Mouse (Mus musculus): ENCODE measurements around the gene Hectd4. TPM values are rescaled to one million over a fixed set of nuclear protein-coding genes. Genes with fewer than 3 reads are reported as not detected.

Hectd4 gene
- polyA plus RNA-seq (2014; fragmentation: Nextera tagmentation; extraction: Ambion mirVana) = 32.1 and 35.4 TPM in 2 replicates

- Histone ChIP-seq H3K36me3 (ENCODE audit: control insufficient read depth, insufficient read depth, low read length) (no peaks in the 10 kb centered on the region), H3K27ac (replicated peaks; ENCODE audit: low read depth, low read length) (peak within 1 kb of the TSS; percentile 95), H3K4me3 (replicated peaks; ENCODE audit: low read depth, low read length) (peak within 1 kb of the TSS; percentile 90), H3K9ac (replicated peaks; ENCODE audit: low read length) (peak within 1 kb of the TSS; percentile 93), H3K4me2 (ENCODE audit: low read length) (peak within 1 kb of the TSS; percentile 64), H3K9me3 (ENCODE audit: control insufficient read depth, low read length) (no peaks in the 10 kb centered on the region), H3K27me3 (ENCODE audit: control insufficient read depth, insufficient read depth, low read length) (no peaks in the 10 kb centered on the region), H3K4me1 (ENCODE audit: control insufficient read depth, insufficient read depth, low read length) (peaks cover 10% of the 10 kb centered on the region)
- peak; percentile 89 for ATAC-seq (ENCODE audit: low FRiP score, low TSS enrichment)
- peak; percentile 97 for DNase-seq
- WGBS = under 1% methylated on average over 82 of the region's 90 CpGs
Measured at GRCm38 (mm10) chr5:121219980-121220731, at the start of gene Hectd4. Gene Hectd4 (plus strand): TSS chr5:121220219.

GRCm38 (mm10) chr5:121172835-121173234 is 47.2 kb upstream of the Hectd4 start:
- Histone ChIP-seq H3K9ac (replicated peaks; ENCODE audit: low read length) (no peak overlapping the region), H3K27ac (replicated peaks; ENCODE audit: low read depth, low read length) (no peak overlapping the region), H3K9me3 (ENCODE audit: control insufficient read depth, low read length) (no peaks in the 10 kb centered on the region), H3K27me3 (ENCODE audit: control insufficient read depth, insufficient read depth, low read length) (no peaks in the 10 kb centered on the region), H3K36me3 (ENCODE audit: control insufficient read depth, insufficient read depth, low read length) (peaks cover 20% of the 10 kb centered on the region), H3K4me1 (ENCODE audit: control insufficient read depth, insufficient read depth, low read length) (no peaks in the 10 kb centered on the region), H3K4me3 (replicated peaks; ENCODE audit: low read depth, low read length) (no peak overlapping the region), H3K4me2 (ENCODE audit: low read length) (no peak overlapping the region)
- ATAC-seq (ENCODE audit: low FRiP score, low TSS enrichment) (no peak), DNase-seq (peak; percentile 52)
- WGBS = 92% methylated on average over 4 of the region's 4 CpGs

GRCm38 (mm10) chr5:121179077-121179857 is 40.8 kb upstream of the Hectd4 start:
- ATAC-seq (ENCODE audit: low FRiP score, low TSS enrichment) (no peak), DNase-seq (no peak)
- Histone ChIP-seq H3K27ac (replicated peaks; ENCODE audit: low read depth, low read length) (no peak overlapping the region; the same call in 1 of the 2 replicates), H3K4me3 (replicated peaks; ENCODE audit: low read depth, low read length) (no peak overlapping the region), H3K36me3 (ENCODE audit: control insufficient read depth, insufficient read depth, low read length) (peaks cover under 1% of the 10 kb centered on the region; the same call in 1 of the 2 replicates), H3K9ac (replicated peaks; ENCODE audit: low read length) (no peak overlapping the region), H3K9me3 (ENCODE audit: control insufficient read depth, low read length) (no peaks in the 10 kb centered on the region), H3K4me1 (ENCODE audit: control insufficient read depth, insufficient read depth, low read length) (0 out of 2 replicates have a peak, but pooled peaks cover 6% of the 10 kb centered on the region), H3K27me3 (ENCODE audit: control insufficient read depth, insufficient read depth, low read length) (no peaks in the 10 kb centered on the region), H3K4me2 (ENCODE audit: low read length) (no peak overlapping the region)
- WGBS = 55% methylated on average over 9 of the region's 9 CpGs

- H3K4me2 ChIP-seq (ENCODE audit: low read length) = no peak overlapping the region
- no peaks in the 10 kb centered on the region for H3K36me3 ChIP-seq (ENCODE audit: control insufficient read depth, insufficient read depth, low read length)
- no peaks in the 10 kb centered on the region for H3K27me3 ChIP-seq (ENCODE audit: control insufficient read depth, insufficient read depth, low read length)
- ATAC-seq (ENCODE audit: low FRiP score, low TSS enrichment) = no peak
- H3K9ac ChIP-seq (replicated peaks; ENCODE audit: low read length) = no peak overlapping the region
- 74% methylated on average over 9 of the region's 9 CpGs for WGBS
- no peak for DNase-seq
- peaks cover 21% of the 10 kb centered on the region for H3K4me1 ChIP-seq (ENCODE audit: control insufficient read depth, insufficient read depth, low read length)
- H3K4me3 ChIP-seq (replicated peaks; ENCODE audit: low read depth, low read length) = no peak overlapping the region
- no peaks in the 10 kb centered on the region for H3K9me3 ChIP-seq (ENCODE audit: control insufficient read depth, low read length)
- H3K27ac ChIP-seq (replicated peaks; ENCODE audit: low read depth, low read length) = no peak overlapping the region
Measured at GRCm38 (mm10) chr5:121183269-121183668, 36.8 kb upstream of the Hectd4 start.

- 76% methylated on average over 2 of the region's 2 CpGs for WGBS
- Histone ChIP-seq H3K27me3 (ENCODE audit: control insufficient read depth, insufficient read depth, low read length) (no peaks in the 10 kb centered on the region), H3K4me1 (ENCODE audit: control insufficient read depth, insufficient read depth, low read length) (peaks cover 27% of the 10 kb centered on the region), H3K9me3 (ENCODE audit: control insufficient read depth, low read length) (no peaks in the 10 kb centered on the region), H3K36me3 (ENCODE audit: control insufficient read depth, insufficient read depth, low read length) (no peaks in the 10 kb centered on the region), H3K4me2 (ENCODE audit: low read length) (no peak overlapping the region), H3K27ac (replicated peaks; ENCODE audit: low read depth, low read length) (peak overlapping the region; percentile 32; the same call in 1 of the 2 replicates), H3K4me3 (replicated peaks; ENCODE audit: low read depth, low read length) (no peak overlapping the region), H3K9ac (replicated peaks; ENCODE audit: low read length) (no peak overlapping the region)
- no peak for ATAC-seq (ENCODE audit: low FRiP score, low TSS enrichment)
- no peak for DNase-seq
Measured at GRCm38 (mm10) chr5:121184375-121184774, 35.6 kb upstream of the Hectd4 start.

- DNase-seq (peak; percentile 41), ATAC-seq (ENCODE audit: low FRiP score, low TSS enrichment) (no peak)
- no peaks in the 10 kb centered on the region for H3K36me3 ChIP-seq (ENCODE audit: control insufficient read depth, insufficient read depth, low read length)
- H3K27ac ChIP-seq (replicated peaks; ENCODE audit: low read depth, low read length) = peak overlapping the region; percentile 32
- no peak overlapping the region for H3K4me3 ChIP-seq (replicated peaks; ENCODE audit: low read depth, low read length)
- no peak overlapping the region for H3K9ac ChIP-seq (replicated peaks; ENCODE audit: low read length)
- H3K4me2 ChIP-seq (ENCODE audit: low read length) = no peak overlapping the region
- H3K9me3 ChIP-seq (ENCODE audit: control insufficient read depth, low read length) = no peaks in the 10 kb centered on the region
- no peaks in the 10 kb centered on the region for H3K27me3 ChIP-seq (ENCODE audit: control insufficient read depth, insufficient read depth, low read length)
- WGBS = 46% methylated on average over 11 of the region's 11 CpGs
- H3K4me1 ChIP-seq (ENCODE audit: control insufficient read depth, insufficient read depth, low read length) = peaks cover 29% of the 10 kb centered on the region
Measured at GRCm38 (mm10) chr5:121184945-121185551, 35.0 kb upstream of the Hectd4 start.

- no peak overlapping the region for H3K27ac ChIP-seq (replicated peaks; ENCODE audit: low read depth, low read length)
- no peak for ATAC-seq (ENCODE audit: low FRiP score, low TSS enrichment)
- H3K27me3 ChIP-seq (ENCODE audit: control insufficient read depth, insufficient read depth, low read length) = no peaks in the 10 kb centered on the region
- no peak for DNase-seq
- H3K9me3 ChIP-seq (ENCODE audit: control insufficient read depth, low read length) = no peaks in the 10 kb centered on the region
- no peak overlapping the region for H3K4me2 ChIP-seq (ENCODE audit: low read length)
- peaks cover 36% of the 10 kb centered on the region for H3K4me1 ChIP-seq (ENCODE audit: control insufficient read depth, insufficient read depth, low read length)
- 71% methylated on average over 8 of the region's 8 CpGs for WGBS
- H3K36me3 ChIP-seq (ENCODE audit: control insufficient read depth, insufficient read depth, low read length) = no peaks in the 10 kb centered on the region
- H3K4me3 ChIP-seq (replicated peaks; ENCODE audit: low read depth, low read length) = no peak overlapping the region
- no peak overlapping the region for H3K9ac ChIP-seq (replicated peaks; ENCODE audit: low read length)
Measured at GRCm38 (mm10) chr5:121187580-121188001, 32.4 kb upstream of the Hectd4 start.

GRCm38 (mm10) chr5:121188265-121188664 is 31.8 kb upstream of the Hectd4 start:
- WGBS = 93% methylated on average over 9 of the region's 9 CpGs
- ATAC-seq (ENCODE audit: low FRiP score, low TSS enrichment) = no peak
- DNase-seq = no peak
- peaks cover 36% of the 10 kb centered on the region for H3K4me1 ChIP-seq (ENCODE audit: control insufficient read depth, insufficient read depth, low read length)
- H3K27ac ChIP-seq (replicated peaks; ENCODE audit: low read depth, low read length) = no peak overlapping the region
- no peaks in the 10 kb centered on the region for H3K27me3 ChIP-seq (ENCODE audit: control insufficient read depth, insufficient read depth, low read length)
- no peak overlapping the region for H3K4me3 ChIP-seq (replicated peaks; ENCODE audit: low read depth, low read length)
- no peak overlapping the region for H3K9ac ChIP-seq (replicated peaks; ENCODE audit: low read length)
- H3K36me3 ChIP-seq (ENCODE audit: control insufficient read depth, insufficient read depth, low read length) = no peaks in the 10 kb centered on the region
- H3K9me3 ChIP-seq (ENCODE audit: control insufficient read depth, low read length) = no peaks in the 10 kb centered on the region
- H3K4me2 ChIP-seq (ENCODE audit: low read length) = no peak overlapping the region
